Comparison of ENCODE assay signal across 20 mouse cellular contexts in genomic region chr2:173673469-173673868, GRCm38 (mm10). TPM values are rescaled to one million over a fixed set of nuclear protein-coding genes. Genes with fewer than 3 reads are reported as not detected.
DNase-seq lines count a peak whose midpoint lies in the region; ATAC-seq lines count a peak whose summit lies in the region.
"Had no signal": no experiment of that assay in that cellular context is flagged by ENCODE, and none has a peak within 500 bp of the region (broad histone marks: within the 10 kb centered on the region; RNA-seq: fewer than 3 reads in every experiment).

No protein-coding gene starts in this region.

- H3K4me1 ChIP-seq in heart, embryonic 10.5 days = peaks cover 31% of the 10 kb centered on the region
- peaks cover 77% of the 10 kb centered on the region for H3K4me1 ChIP-seq in megakaryocyte, embryonic 14.5 days
- peaks cover 36% of the 10 kb centered on the region for H3K4me1 ChIP-seq in liver, embryonic 15.5 days (replicated peaks)
- H3K4me1 ChIP-seq: limb, embryonic 10.5 days; midbrain, embryonic 10.5 days had no signal

- H3K4me2 ChIP-seq in liver, embryonic 15.5 days = no peak overlapping the region
- H3K4me2 ChIP-seq: kidney, embryonic 15.5 days had no signal

- no peak overlapping the region for H3K4me3 ChIP-seq in heart, embryonic 10.5 days
- H3K4me3 ChIP-seq in megakaryocyte, embryonic 14.5 days (replicated peaks) = peak overlapping the region; percentile 50
- H3K4me3 ChIP-seq in liver, embryonic 15.5 days (replicated peaks) = no peak overlapping the region
- H3K4me3 ChIP-seq: kidney, embryonic 15.5 days; limb, embryonic 10.5 days; midbrain, embryonic 10.5 days had no signal

- H3K27ac ChIP-seq in heart, embryonic 10.5 days = no peak overlapping the region
- peak overlapping the region; percentile 11; the same call in 1 of the 2 replicates for H3K27ac ChIP-seq in liver, embryonic 15.5 days (replicated peaks)
- H3K27ac ChIP-seq: kidney, embryonic 15.5 days; limb, embryonic 10.5 days; midbrain, embryonic 10.5 days had no signal

- no peak overlapping the region for H3K9ac ChIP-seq in liver, embryonic 15.5 days
- H3K9ac ChIP-seq: forebrain, postnatal 0 days; kidney, embryonic 15.5 days had no signal

- ATAC-seq in megakaryocyte, adult 5-6 weeks (ENCODE audit: poor library complexity, severe bottlenecking) = no peak
- peak; percentile 45; the same call in 1 of the 2 replicates for ATAC-seq in liver, embryonic 15.5 days (ENCODE audit: insufficient read depth)
- ATAC-seq: forebrain, postnatal 0 days had no signal

- H3K36me3 ChIP-seq in heart, embryonic 10.5 days = peaks cover 10% of the 10 kb centered on the region; the same call in 1 of the 2 replicates
- H3K36me3 ChIP-seq in megakaryocyte, embryonic 14.5 days (replicated peaks; ENCODE audit: low read length) = peaks cover 88% of the 10 kb centered on the region
- H3K36me3 ChIP-seq in liver, embryonic 15.5 days (replicated peaks) = peaks cover 9% of the 10 kb centered on the region

- WGBS in heart, embryonic 10.5 days = 51% methylated on average over 1 of the region's 1 CpGs
- 59% methylated on average over 1 of the region's 1 CpGs for WGBS in liver, embryonic 15.5 days (ENCODE audit: insufficient replicate concordance)

- H3K9me3 ChIP-seq in heart, embryonic 10.5 days = no peaks in the 10 kb centered on the region
- H3K9me3 ChIP-seq in megakaryocyte, embryonic 14.5 days = peaks cover 11% of the 10 kb centered on the region
- no peaks in the 10 kb centered on the region for H3K9me3 ChIP-seq in liver, embryonic 15.5 days (replicated peaks)
- H3K9me3 ChIP-seq: kidney, embryonic 15.5 days; limb, embryonic 10.5 days; midbrain, embryonic 10.5 days had no signal

- no peaks in the 10 kb centered on the region for H3K27me3 ChIP-seq in heart, embryonic 10.5 days (ENCODE audit: insufficient read depth, poor library complexity, severe bottlenecking)
- H3K27me3 ChIP-seq in megakaryocyte, embryonic 14.5 days (replicated peaks) = no peaks in the 10 kb centered on the region
- H3K27me3 ChIP-seq in liver, embryonic 15.5 days = no peaks in the 10 kb centered on the region
- H3K27me3 ChIP-seq: kidney, embryonic 15.5 days had no signal

- DNase-seq in heart, embryonic 10.5 days (ENCODE audit: low spot score) = peak; percentile 83
- no peak for DNase-seq in heart, adult 8-10 months (ENCODE audit: low spot score)
- no peak for DNase-seq in urinary bladder, postnatal 10 days (ENCODE audit: low spot score)
- no peak for DNase-seq in spleen, postnatal 36 days (ENCODE audit: low spot score in 2 of 2)
- DNase-seq in adipocyte (ENCODE audit: low spot score) = no peak
- DNase-seq: adrenal gland, postnatal 14 days; B cell, adult 2 months; cerebellum, adult 9-11 months; forebrain, postnatal 0 days had no signal

RNA-seq across cellular contexts. Expression of gene Rab22a, which starts 13.9 kb away (rescaled TPM):
- 33.0 and 33.9 TPM in 2 replicates for polyA plus RNA-seq in heart, embryonic 10.5 days (2016; fragmentation: Nextera tagmentation; extraction: Ambion mirVana)
- total RNA-seq in heart, adult 8-10 months (2022) = 10 to 100 TPM; 32.9 to 41.6 (median 36.0) TPM
- polyA plus RNA-seq in megakaryocyte, embryonic 14.5 days (2012; ENCODE audit: insufficient read depth, low replicate concordance) = 19.3 and 26.1 TPM in 2 replicates
- 15.9 and 16.6 TPM in 2 replicates for total RNA-seq in megakaryocyte, adult 5-6 weeks (2015)
- total RNA-seq in megakaryocyte, adult 5-6 weeks (2017) = 8.5 and 9.2 TPM in 2 replicates
- 14.6 and 15.1 TPM in 2 replicates for polyA plus RNA-seq in liver, embryonic 15.5 days (2015; fragmentation: Nextera tagmentation; extraction: Ambion mirVana)

RNA-seq across cellular contexts. Expression of gene 1700010B08Rik, which starts 45.7 kb away (rescaled TPM):
- polyA plus RNA-seq in heart, embryonic 10.5 days (2016; fragmentation: Nextera tagmentation; extraction: Ambion mirVana) = not detected in 2 replicates
- total RNA-seq in heart, adult 8-10 months (2022) = not detected
- polyA plus RNA-seq in megakaryocyte, embryonic 14.5 days (2012; ENCODE audit: insufficient read depth, low replicate concordance) = not detected in 2 replicates
- total RNA-seq in megakaryocyte, adult 5-6 weeks (2015) = not detected in 2 replicates
- not detected in 2 replicates for total RNA-seq in megakaryocyte, adult 5-6 weeks (2017)
- polyA plus RNA-seq in liver, embryonic 15.5 days (2015; fragmentation: Nextera tagmentation; extraction: Ambion mirVana) = not detected in 2 replicates
- total RNA-seq: adrenal gland, postnatal 14 days; forebrain, postnatal 0 days; gastrocnemius, adult 8-10 months had no signal
- polyA plus RNA-seq: forebrain, postnatal 0 days; heart, postnatal 0 days; kidney, embryonic 15.5 days; limb, embryonic 10.5 days; lung, embryonic 16.5 days; midbrain, embryonic 10.5 days; neural tube, embryonic 14.5 days; stomach, embryonic 14.5 days had no signal
